Mouse (Mus musculus): ENCODE results near the gene Sstr5.

- TF ChIP-seq CTCF (IDR thresholded peaks at IDR 0.05): no peak
- no peak for TF ChIP-seq EP300 (IDR thresholded peaks at IDR 0.05)
Observed at GRCm38 (mm10) chr17:25452246-25452965, 44.7 kb downstream of the Sstr5 start.

Measured in lung, postnatal 0 days (tissue).